Comparison of ENCODE assay signal across 12 mouse cellular contexts in the genomic region with DNA sequence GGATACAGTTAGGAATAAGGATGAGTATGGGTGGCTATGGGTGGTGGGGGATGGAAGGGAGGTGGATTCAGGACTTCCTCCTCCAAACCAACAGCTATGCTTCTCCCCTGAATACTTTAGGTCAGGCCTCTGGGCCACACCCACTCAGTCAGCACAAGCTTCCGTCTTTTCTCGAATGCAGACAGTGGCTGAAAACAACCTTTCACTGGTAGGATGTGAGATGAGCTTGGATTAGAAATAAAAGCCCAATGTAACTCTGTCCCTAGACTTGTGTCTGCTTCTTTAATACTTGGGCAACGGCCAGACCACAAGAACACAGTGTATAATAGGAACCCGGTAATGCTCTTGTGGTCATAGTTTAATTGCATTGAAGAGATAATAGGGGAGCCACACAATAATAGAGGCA. TPM values are rescaled to one million over a fixed set of nuclear protein-coding genes. Genes with fewer than 3 reads are reported as not detected.
DNase-seq lines count a peak whose midpoint lies in the region; ATAC-seq and TF ChIP-seq lines count a peak whose summit lies in the region.
"Had no signal": no experiment of that assay in that cellular context is flagged by ENCODE, and none has a peak within 500 bp of the region (broad histone marks: within the 10 kb centered on the region; RNA-seq: fewer than 3 reads in every experiment).

No protein-coding gene starts in this region.

- peak; percentile 7 to 42; a peak in 3 of 4 replicates for TF ChIP-seq EP300 in MEL (IDR thresholded peaks at IDR 0.05; ENCODE audit: low read depth in 1 of 2, low read length in 2 of 2)

- H3K27me3 ChIP-seq in embryonic facial prominence, embryonic 14.5 days (replicated peaks; ENCODE audit: control insufficient read depth, insufficient read depth, low read length) = no peaks in the 10 kb centered on the region
- no peaks in the 10 kb centered on the region for H3K27me3 ChIP-seq in embryonic facial prominence, embryonic 10.5 days (replicated peaks; ENCODE audit: low read depth, poor library complexity, severe bottlenecking)
- H3K27me3 ChIP-seq in MEL (ENCODE audit: control insufficient read depth in 1 of 2, insufficient read depth in 2 of 2, low read length in 2 of 2) (no peaks in the 10 kb centered on the region), myocyte (ENCODE audit: control insufficient read depth, insufficient read depth, insufficient read length) (no peaks in the 10 kb centered on the region)
- no peaks in the 10 kb centered on the region for H3K27me3 ChIP-seq in kidney, embryonic 14.5 days (ENCODE audit: control insufficient read depth, insufficient read depth, low read length)
- H3K27me3 ChIP-seq: embryonic facial prominence, embryonic 12.5 days; heart, embryonic 12.5 days; limb, embryonic 15.5 days had no signal

- no peak overlapping the region for H3K4me2 ChIP-seq in embryonic facial prominence, embryonic 14.5 days (ENCODE audit: low read depth, low read length)
- peak overlapping the region; percentile 35 for H3K4me2 ChIP-seq in myocyte (ENCODE audit: low read depth)
- no peak overlapping the region for H3K4me2 ChIP-seq in kidney, embryonic 14.5 days (replicated peaks; ENCODE audit: low read depth, low read length)
- H3K4me2 ChIP-seq: embryonic facial prominence, embryonic 12.5 days; heart, embryonic 12.5 days; limb, embryonic 15.5 days had no signal

- TF ChIP-seq RAD21 in MEL (IDR thresholded peaks at IDR 0.05; ENCODE audit: low read depth, low read length) = no peak

- peak; percentile 51 for DNase-seq in embryonic facial prominence, embryonic 14.5 days (ENCODE audit: low spot score)
- no peak for DNase-seq in embryonic facial prominence, embryonic 10.5 days (ENCODE audit: low spot score)
- peak; percentile 90 for DNase-seq in MEL (ENCODE audit: low read depth, low spot score)
- peak; percentile 31 for DNase-seq in liver
- no peak for DNase-seq in cerebellum, adult 8-10 months
- DNase-seq in kidney, adult 18-20 months = no peak
- DNase-seq: layer of hippocampus, adult 9-11 months had no signal

- no peaks in the 10 kb centered on the region for H3K4me1 ChIP-seq in embryonic facial prominence, embryonic 14.5 days (ENCODE audit: control insufficient read depth, insufficient read depth, low read length)
- H3K4me1 ChIP-seq in embryonic facial prominence, embryonic 10.5 days = peaks cover 5% of the 10 kb centered on the region
- H3K4me1 ChIP-seq in MEL (ENCODE audit: control insufficient read depth in 1 of 2, insufficient read depth in 2 of 2, low read length in 2 of 2) = peaks cover 10 to 12% of the 10 kb centered on the region in 2 experiments
- no peaks in the 10 kb centered on the region for H3K4me1 ChIP-seq in kidney, embryonic 14.5 days (ENCODE audit: control insufficient read depth, insufficient read depth, low read length)
- H3K4me1 ChIP-seq: embryonic facial prominence, embryonic 12.5 days; heart, embryonic 12.5 days; limb, embryonic 15.5 days had no signal

- H3K79me2 ChIP-seq in MEL (ENCODE audit: control insufficient read depth, insufficient read depth, low read length, poor library complexity) = no peaks in the 10 kb centered on the region
- H3K79me2 ChIP-seq in myocyte (ENCODE audit: control insufficient read depth, insufficient read depth) = no peaks in the 10 kb centered on the region

- H3K4me3 ChIP-seq in embryonic facial prominence, embryonic 14.5 days (ENCODE audit: low read depth, low read length) = no peak overlapping the region
- H3K4me3 ChIP-seq in embryonic facial prominence, embryonic 10.5 days = no peak overlapping the region
- peak overlapping the region; percentile 37 to 41 for H3K4me3 ChIP-seq in MEL (ENCODE audit: control insufficient read depth in 1 of 2, insufficient read depth in 1 of 2, low read depth in 2 of 2, low read length in 2 of 2)
- H3K4me3 ChIP-seq in myocyte = no peak overlapping the region
- no peak overlapping the region for H3K4me3 ChIP-seq in kidney, embryonic 14.5 days (ENCODE audit: low read length)
- H3K4me3 ChIP-seq: embryonic facial prominence, embryonic 12.5 days; heart, embryonic 12.5 days; limb, embryonic 15.5 days had no signal

- ATAC-seq in embryonic facial prominence, embryonic 14.5 days (ENCODE audit: low read depth) = no peak
- no peak for ATAC-seq in kidney, embryonic 14.5 days (ENCODE audit: low FRiP score, low TSS enrichment)

- no peak overlapping the region for H3ac ChIP-seq in myocyte (ENCODE audit: control insufficient read depth, insufficient read length)

- H3K36me3 ChIP-seq in embryonic facial prominence, embryonic 14.5 days (ENCODE audit: control insufficient read depth, insufficient read depth, low read length) = no peaks in the 10 kb centered on the region
- no peaks in the 10 kb centered on the region for H3K36me3 ChIP-seq in embryonic facial prominence, embryonic 10.5 days (replicated peaks)
- H3K36me3 ChIP-seq in MEL (ENCODE audit: control insufficient read depth in 1 of 2, insufficient read depth in 2 of 2, low read length in 2 of 2) = peaks cover 0 to 9% of the 10 kb centered on the region in 2 experiments; a peak in 2 of 4 replicates
- no peaks in the 10 kb centered on the region for H3K36me3 ChIP-seq in myocyte (ENCODE audit: control insufficient read depth, insufficient read depth)
- H3K36me3 ChIP-seq in kidney, embryonic 14.5 days (ENCODE audit: control insufficient read depth, insufficient read depth, low read length) = no peaks in the 10 kb centered on the region
- H3K36me3 ChIP-seq: embryonic facial prominence, embryonic 12.5 days; heart, embryonic 12.5 days; limb, embryonic 15.5 days had no signal

- H3K9ac ChIP-seq in embryonic facial prominence, embryonic 14.5 days (ENCODE audit: low read depth, low read length) = no peak overlapping the region
- H3K9ac ChIP-seq in MEL (ENCODE audit: control insufficient read depth, low read depth, low read length, poor library complexity, severe bottlenecking) = peak overlapping the region; percentile 36
- no peak overlapping the region for H3K9ac ChIP-seq in kidney, embryonic 14.5 days (ENCODE audit: low read depth, low read length)
- H3K9ac ChIP-seq: embryonic facial prominence, embryonic 12.5 days; heart, embryonic 12.5 days; limb, embryonic 15.5 days had no signal

- H3K27ac ChIP-seq in embryonic facial prominence, embryonic 14.5 days (replicated peaks; ENCODE audit: low read depth, low read length) = no peak overlapping the region
- H3K27ac ChIP-seq in embryonic facial prominence, embryonic 10.5 days (replicated peaks) = no peak overlapping the region
- peak overlapping the region; percentile 68 for H3K27ac ChIP-seq in MEL (ENCODE audit: control insufficient read depth, low read depth, low read length)
- no peak overlapping the region for H3K27ac ChIP-seq in kidney, embryonic 14.5 days (ENCODE audit: low read depth, low read length)
- H3K27ac ChIP-seq: embryonic facial prominence, embryonic 12.5 days; limb, embryonic 15.5 days had no signal

- TF ChIP-seq CTCF in MEL (IDR thresholded peaks at IDR 0.05 in 2 of 3, conservative IDR thresholded peaks at IDR 0.05 in 1 of 3; ENCODE audit: control insufficient read depth in 1 of 3, insufficient read depth in 1 of 3, low read depth in 2 of 3, low read length in 3 of 3, poor library complexity in 1 of 3, severe bottlenecking in 1 of 3) = no peak

- no peaks in the 10 kb centered on the region for H3K9me3 ChIP-seq in embryonic facial prominence, embryonic 14.5 days (ENCODE audit: control insufficient read depth, low read length)
- H3K9me3 ChIP-seq in embryonic facial prominence, embryonic 10.5 days = no peaks in the 10 kb centered on the region
- no peaks in the 10 kb centered on the region for H3K9me3 ChIP-seq in MEL (replicated peaks; ENCODE audit: insufficient read depth, low read length)
- H3K9me3 ChIP-seq in kidney, embryonic 14.5 days (ENCODE audit: control insufficient read depth, low read length) = no peaks in the 10 kb centered on the region
- H3K9me3 ChIP-seq: embryonic facial prominence, embryonic 12.5 days; heart, embryonic 12.5 days; limb, embryonic 15.5 days had no signal

- 46% methylated on average over 4 of the region's 4 CpGs for WGBS in embryonic facial prominence, embryonic 14.5 days
- WGBS in embryonic facial prominence, embryonic 10.5 days = 66% methylated on average over 4 of the region's 4 CpGs
- WGBS in kidney, embryonic 14.5 days = 74% methylated on average over 4 of the region's 4 CpGs

- TF ChIP-seq POLR2A in MEL (IDR thresholded peaks at IDR 0.05; ENCODE audit: control insufficient read depth in 1 of 2, insufficient read depth in 1 of 2, low read depth in 1 of 2, low read length in 2 of 2, poor library complexity in 1 of 2) (peak in 1 of 2 experiments; percentile 59; a peak in 2 of 4 replicates), myocyte (IDR thresholded peaks at IDR 0.05; ENCODE audit: insufficient read length, low read depth) (no peak)

TF ChIP-seq in MEL, 35 proteins besides CTCF, POLR2A, EP300 and RAD21 (continues in another document):
- TF ChIP-seq MYC (IDR thresholded peaks at IDR 0.05; ENCODE audit: low read depth, low read length) = 0 out of 2 replicates have a peak, but pooled peaks have one; percentile 21
- TF ChIP-seq SIN3A (IDR thresholded peaks at IDR 0.05; ENCODE audit: low read length) = peak; percentile 62; the same call in 1 of the 2 replicates
- TF ChIP-seq TBP (IDR thresholded peaks at IDR 0.05; ENCODE audit: low read depth, low read length) = peak; percentile 67

TF ChIP-seq in myocyte, 11 proteins besides CTCF, POLR2A, EP300 and RAD21 (continues in another document):
- TF ChIP-seq CEBPB (IDR thresholded peaks at IDR 0.05; ENCODE audit: insufficient read depth, poor library complexity, severe bottlenecking) = no peak
- TF ChIP-seq MYOD1 (IDR thresholded peaks at IDR 0.05; ENCODE audit: control insufficient read depth in 1 of 3, insufficient read length in 2 of 3, low read depth in 2 of 3) = no peak

RNA-seq across cellular contexts. Expression of a gene that starts 10.6 kb away (rescaled TPM):
- polyA plus RNA-seq in embryonic facial prominence, embryonic 14.5 days (2014; fragmentation: Nextera tagmentation; extraction: Ambion mirVana) = 8.1 and 9.5 TPM in 2 replicates
- 3.5 and 3.8 TPM in 2 replicates for polyA plus RNA-seq in embryonic facial prominence, embryonic 10.5 days (2016; fragmentation: Nextera tagmentation; extraction: Ambion mirVana)
- total RNA-seq in MEL (2012; rRNA removed) = 13.5 and 13.8 TPM in 2 replicates
- polyA plus RNA-seq in MEL (2012; ENCODE audit: insufficient read depth in 1 of 2, insufficient read length in 2 of 2, low read depth in 1 of 2, low replicate concordance in 2 of 2, missing spikeins in 1 of 2) = 10 to 100 TPM in 1 of 2 experiments, not detected in 1; 20.5 TPM
- polyA plus RNA-seq in myocyte (2012; fragmentation: generic; extraction: Trizol) = 2.9 TPM
- 2.3 and 2.9 TPM in 2 replicates for polyA plus RNA-seq in kidney, embryonic 14.5 days (2014; fragmentation: Nextera tagmentation; extraction: Ambion mirVana)

RNA-seq across cellular contexts. Expression of a gene that starts 11.0 kb away (rescaled TPM):
- polyA plus RNA-seq in embryonic facial prominence, embryonic 14.5 days (2014; fragmentation: Nextera tagmentation; extraction: Ambion mirVana) = 2.5 and 3.5 TPM in 2 replicates
- 4.3 and 5.9 TPM in 2 replicates for polyA plus RNA-seq in embryonic facial prominence, embryonic 10.5 days (2016; fragmentation: Nextera tagmentation; extraction: Ambion mirVana)
- 0.35 and 0.39 TPM in 2 replicates for total RNA-seq in MEL (2012; rRNA removed)
- 1 to 10 TPM in 1 of 2 experiments, not detected in 1; 2.3 TPM for polyA plus RNA-seq in MEL (2012; ENCODE audit: insufficient read depth in 1 of 2, insufficient read length in 2 of 2, low read depth in 1 of 2, low replicate concordance in 2 of 2, missing spikeins in 1 of 2)
- polyA plus RNA-seq in myocyte (2012; fragmentation: generic; extraction: Trizol) = 3.5 TPM
- 5.3 and 7.9 TPM in 2 replicates for polyA plus RNA-seq in kidney, embryonic 14.5 days (2014; fragmentation: Nextera tagmentation; extraction: Ambion mirVana)

Comparison
In these comparisons a context has a peak if more than half of its experiments do, and no peak if none do; other contexts are left out.
1. DNase-seq: peak in embryonic facial prominence, embryonic 14.5 days (single experiment), MEL (single experiment) and liver (single experiment); none in embryonic facial prominence, embryonic 10.5 days (single experiment), cerebellum, adult 8-10 months (single experiment) and kidney, adult 18-20 months (single experiment).
2. H3K4me3 ChIP-seq: peak in MEL (2 of 2); none in embryonic facial prominence, embryonic 14.5 days (single experiment), embryonic facial prominence, embryonic 10.5 days (single experiment), myocyte (single experiment) and kidney, embryonic 14.5 days (single experiment).